Mouse (Mus musculus) cerebellum, adult 2 months (tissue): ENCODE measurements around the gene Cib3.

Source experiments
- CTCF ChIP-seq: fragments of 200-500 bp; IDR thresholded peaks from 2 replicates; pipeline ENCODE4 v1.5.1; 2011; ENCODE audit warnings: low read depth, mild to moderate bottlenecking, control low read depth, low read length, moderate library complexity, borderline replicate concordance; ENCODE audit not compliant: insufficient read depth
- POLR2A ChIP-seq: fragments of 200-500 bp; IDR thresholded peaks from 2 replicates; pipeline ENCODE4 v1.6.1; 2011; ENCODE audit warnings: low read length, control low read depth, borderline replicate concordance; ENCODE audit not compliant: insufficient read depth

DNA sequence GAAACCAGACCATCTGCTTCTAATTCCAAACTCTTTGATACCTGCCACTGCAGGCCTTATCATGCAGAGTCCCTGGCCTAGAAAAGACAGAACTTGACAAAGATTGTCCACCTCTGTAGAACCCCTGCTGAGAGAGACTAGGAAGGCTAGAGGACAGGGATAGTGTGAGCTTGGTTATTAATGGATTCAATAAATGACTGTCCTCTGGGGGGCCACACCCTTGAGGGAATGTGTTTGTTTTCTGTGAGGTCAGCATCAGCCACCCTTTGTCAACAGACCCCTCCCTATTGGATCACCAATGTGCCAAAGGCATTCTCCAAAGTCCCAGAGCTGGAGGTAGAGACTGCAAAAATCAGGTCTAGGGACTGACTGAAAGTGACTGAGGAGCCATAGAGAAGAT, 20.6 kb downstream of the Cib3 start:
- TF ChIP-seq POLR2A (no peak), CTCF (no peak)
